Comparison of ENCODE assay signal across 8 mouse cellular contexts in genomic region chr6:48395105-48396007, GRCm38 (mm10). TPM values are rescaled to one million over a fixed set of nuclear protein-coding genes. Genes with fewer than 3 reads are reported as not detected.
A peak's percentile ranks its signal among the peaks of the same experiment; 100 is the strongest.
DNase-seq lines count a peak whose midpoint lies in the region; ATAC-seq lines count a peak whose summit lies in the region.

Gene Krba1 (plus strand): TSS chr6:48395586.

- H3K36me3 ChIP-seq in hindbrain, embryonic 15.5 days, result no peaks in the 10 kb centered on the region

- H3K4me3 ChIP-seq in hindbrain, embryonic 15.5 days, result peak within 1 kb of the TSS; percentile 83

- under 1% methylated on average over 64 of the region's 65 CpGs for WGBS in hindbrain, embryonic 15.5 days

- peak; percentile 79 to 90 for DNase-seq in cerebellum, postnatal 4 days (ENCODE audit: low spot score in 2 of 2)
- DNase-seq in gastrocnemius, adult 18-20 months (ENCODE audit: low spot score), result peak; percentile 86
- DNase-seq in layer of hippocampus, postnatal 36 days, result peak; percentile 81 to 84
- DNase-seq in lung, postnatal 25 days (ENCODE audit: low spot score), result peak; percentile 85
- DNase-seq in retina, embryonic 14.5 days (ENCODE audit: low spot score), result peak; percentile 84
- peak; percentile 97 for DNase-seq in thymus, postnatal 4 days

- H3K27me3 ChIP-seq in hindbrain, embryonic 15.5 days, result no peaks in the 10 kb centered on the region

- ATAC-seq in activated CD4-positive, CD25-positive, alpha-beta regulatory T cell, adult 4 months, result peak; percentile 96
- ATAC-seq in hindbrain, embryonic 15.5 days (ENCODE audit: low FRiP score, low read depth), result peak; percentile 99

- H3K9me3 ChIP-seq in hindbrain, embryonic 15.5 days, result no peaks in the 10 kb centered on the region

- H3K4me1 ChIP-seq in hindbrain, embryonic 15.5 days (replicated peaks), result peaks cover 35% of the 10 kb centered on the region

- peak within 1 kb of the TSS; percentile 89 for H3K9ac ChIP-seq in hindbrain, embryonic 15.5 days

- peak within 1 kb of the TSS; percentile 89 for H3K27ac ChIP-seq in hindbrain, embryonic 15.5 days (replicated peaks)

- H3K4me2 ChIP-seq in hindbrain, embryonic 15.5 days, result peak within 1 kb of the TSS; percentile 67

RNA-seq across cellular contexts. Expression of gene Krba1, which starts in this region (rescaled TPM):
- polyA plus RNA-seq in activated CD4-positive, CD25-positive, alpha-beta regulatory T cell, adult 4 months (2017; shearing (Covaris generic)), result 10 to 100 TPM in 1 of 2 experiments, 1 to 10 TPM in 1; 9.8 to 11.1 TPM
- total RNA-seq in gastrocnemius, adult 18-20 months (2021), result 10 to 100 TPM; 15.9 to 18.3 TPM
- 26.1 and 27.8 TPM in 2 replicates for polyA plus RNA-seq in hindbrain, embryonic 15.5 days (2015; fragmentation: Nextera tagmentation; extraction: Ambion mirVana)
- total RNA-seq in layer of hippocampus, postnatal 36 days (2021), result 10 to 100 TPM; 35.1 to 47.4 TPM

Comparison
In these comparisons a context has a peak if more than half of its experiments do, and no peak if none do; other contexts are left out.
1. Peak in every context shown above with its lines: DNase-seq, ATAC-seq, H3K4me3 ChIP-seq and H3K27ac ChIP-seq.